Mouse (Mus musculus) heart, embryonic 16.5 days (tissue): ENCODE data around the gene G0s2. TPM values are rescaled to one million over a fixed set of nuclear protein-coding genes. Genes with fewer than 3 reads are reported as not detected.
"Not testable (repeated sequence)": the region's sequence is repeated elsewhere in the genome, so short reads cannot be mapped to it uniquely, and the experiment has no call there.

Experiments used
- ATAC-seq: fragments of 200-750 bp; cut with Nextera tagmentation; replicated peaks from 2 replicates; pipeline ENCODE4 v1.8.0; 2017; ENCODE audit warnings: moderate number of reproducible peaks; ENCODE audit not compliant: insufficient read depth, low FRiP score; ENCODE audit errors: extremely low read depth
- H3K27ac ChIP-seq: fragments of 300-500 bp; sonication (generic); 2 replicates; pipeline ENCODE4 v1.5.1; 2014; ENCODE audit warnings: mild to moderate bottlenecking, low read length, control low read depth, moderate library complexity
- H3K27me3 ChIP-seq: fragments of 300-500 bp; sonication (generic); 2 replicates; pipeline ENCODE4 v1.6.1; 2014; ENCODE audit warnings: low read length, mixed read lengths; ENCODE audit not compliant: control insufficient read depth, insufficient read depth
- H3K36me3 ChIP-seq: fragments of 300-500 bp; sonication (generic); 2 replicates; pipeline ENCODE4 v1.6.1; 2014; ENCODE audit not compliant: control insufficient read depth, insufficient read depth
- H3K4me1 ChIP-seq: fragments of 300-500 bp; sonication (generic); 2 replicates; pipeline ENCODE4 v1.6.1; 2014; ENCODE audit warnings: low read length, mixed read lengths; ENCODE audit not compliant: control insufficient read depth, insufficient read depth
- H3K4me2 ChIP-seq: fragments of 300-500 bp; sonication (generic); 2 replicates; pipeline ENCODE4 v1.6.1; 2014; ENCODE audit warnings: low read depth, mild to moderate bottlenecking, control low read depth, low read length
- H3K4me3 ChIP-seq: fragments of 300-500 bp; sonication (generic); 2 replicates; pipeline ENCODE4 v1.5.1; 2014; ENCODE audit warnings: mild to moderate bottlenecking, control low read depth, low read length
- H3K9ac ChIP-seq: fragments of 300-500 bp; sonication (generic); 2 replicates; pipeline ENCODE4 v1.6.1; 2014; ENCODE audit warnings: low read length, control low read depth
- H3K9me3 ChIP-seq: fragments of 300-500 bp; sonication (generic); replicated peaks from 2 replicates; pipeline ENCODE4 v1.6.1; 2016; ENCODE audit warnings: low read length; ENCODE audit not compliant: control insufficient read depth
- WGBS: fragments of 180-500 bp; shearing (Covaris S2); extraction: QIAGEN DNeasy Blood & Tissue Kit; methylation state at CpG from one replicate; pipeline ENCODE4 v1.1.7; 2014; 5-methylcytosine and 5-hydroxymethylcytosine counted together
- polyA plus RNA-seq: library from polyadenylated mRNA; unstranded; fragments of >200 nt; fragmentation: Nextera tagmentation; extraction: Ambion mirVana; gene quantifications from 2 replicates; pipeline ENCODE4 v1.2.1, GENCODE M21; 2015

G0s2 gene
- polyA plus RNA-seq, 1 experiment from 2014 or later, result 118 TPM

DNA sequence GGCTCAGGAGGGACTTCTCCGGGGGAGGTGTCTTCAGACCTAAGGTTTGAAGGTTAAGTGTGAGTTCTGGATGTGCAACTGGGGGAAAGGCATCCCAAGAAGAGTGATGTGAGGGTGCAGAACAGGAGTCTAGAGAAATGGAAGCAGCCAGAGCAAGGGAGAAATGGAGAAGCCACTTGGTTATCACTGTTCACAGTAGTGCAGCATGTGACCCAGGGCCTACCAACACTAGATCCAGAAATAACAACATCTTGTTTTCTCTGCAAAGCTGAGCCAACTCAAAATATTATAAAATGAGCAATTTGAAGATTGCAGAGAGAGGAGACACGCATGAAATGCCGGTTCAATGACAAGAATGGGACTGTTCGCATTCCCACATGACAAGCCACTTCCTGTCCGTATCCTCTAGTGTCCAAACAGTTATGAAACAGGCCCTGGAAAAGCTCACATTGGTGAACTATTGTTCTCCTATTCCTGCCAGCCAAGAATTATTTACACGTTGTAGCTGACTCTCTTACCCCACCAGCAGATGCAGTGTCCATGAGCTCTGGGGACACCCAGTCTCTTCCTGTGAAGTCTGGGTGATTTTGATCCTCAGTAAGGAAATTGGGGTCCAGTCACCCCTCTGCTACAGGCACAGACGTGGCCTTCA is 11.0 kb downstream of the G0s2 start:
- H3K9ac ChIP-seq, result no peak overlapping the region
- H3K27ac ChIP-seq, result peak overlapping the region; percentile 78
- H3K4me1 ChIP-seq, result peaks cover 14% of the 10 kb centered on the region
- peak; percentile 30 for ATAC-seq
- 50% methylated on average over 7 of the region's 7 CpGs for WGBS
- no peaks in the 10 kb centered on the region for H3K27me3 ChIP-seq
- H3K4me2 ChIP-seq, result no peak overlapping the region
- no peaks in the 10 kb centered on the region for H3K9me3 ChIP-seq
- no peaks in the 10 kb centered on the region for H3K36me3 ChIP-seq
- no peak overlapping the region for H3K4me3 ChIP-seq

DNA sequence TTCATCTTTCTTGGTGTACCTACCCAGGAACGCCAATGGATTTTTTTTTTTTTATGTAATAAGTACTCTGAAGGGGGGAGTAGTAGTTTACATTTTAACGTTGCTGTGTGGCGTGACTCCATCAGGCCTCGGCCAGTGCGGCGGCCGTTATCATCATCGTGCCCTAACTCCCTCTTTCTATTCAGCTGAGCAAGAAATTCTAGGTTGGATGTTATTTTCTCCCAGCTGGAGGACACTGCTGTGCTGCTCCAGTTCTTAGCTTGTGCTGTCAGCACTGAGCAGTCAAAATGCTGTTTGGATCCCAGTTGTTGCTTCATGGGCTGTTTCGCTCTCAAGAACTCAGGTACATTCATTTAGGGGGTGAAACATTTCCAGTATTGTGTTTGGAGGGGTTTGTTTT is 13.5 kb downstream of the G0s2 start:
- ATAC-seq, result no peak
- H3K4me3 ChIP-seq, result no peak overlapping the region
- no peaks in the 10 kb centered on the region for H3K36me3 ChIP-seq
- H3K27me3 ChIP-seq, result no peaks in the 10 kb centered on the region
- no peaks in the 10 kb centered on the region for H3K9me3 ChIP-seq
- H3K9ac ChIP-seq, result no peak overlapping the region
- no peak overlapping the region for H3K27ac ChIP-seq
- H3K4me1 ChIP-seq, result peaks cover 22% of the 10 kb centered on the region
- 69% methylated on average over 9 of the region's 9 CpGs for WGBS
- H3K4me2 ChIP-seq, result no peak overlapping the region

DNA sequence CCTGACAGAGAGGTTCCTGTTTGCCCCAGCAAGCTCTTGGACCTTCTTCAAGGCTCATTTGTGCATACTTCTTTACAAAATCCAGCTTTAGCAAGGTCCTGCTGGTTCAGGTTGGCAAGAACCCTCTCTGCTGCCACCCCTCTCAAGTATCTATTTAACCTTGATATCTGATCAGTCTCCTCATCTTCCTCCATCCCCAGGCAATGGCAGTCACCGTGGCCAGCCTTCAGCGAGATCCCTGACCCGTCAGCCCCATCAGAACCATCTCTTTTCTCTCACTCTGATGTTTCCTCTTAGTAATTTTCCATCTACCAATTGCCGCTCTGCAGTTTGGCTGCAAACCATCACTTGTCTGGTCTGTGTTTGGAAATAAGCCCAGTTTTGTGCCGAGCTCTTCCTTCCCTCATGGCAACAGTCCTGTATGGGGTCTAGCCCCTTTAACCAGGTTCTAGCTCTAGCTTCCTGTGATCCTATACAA is 16.4 kb downstream of the G0s2 start:
- Histone ChIP-seq H3K9me3 (no peaks in the 10 kb centered on the region), H3K36me3 (no peaks in the 10 kb centered on the region), H3K27me3 (no peaks in the 10 kb centered on the region), H3K27ac (no peak overlapping the region), H3K4me3 (no peak overlapping the region), H3K4me2 (no peak overlapping the region), H3K9ac (no peak overlapping the region), H3K4me1 (peaks cover 16% of the 10 kb centered on the region)
- 28% methylated on average over 5 of the region's 5 CpGs for WGBS
- no peak for ATAC-seq

DNA sequence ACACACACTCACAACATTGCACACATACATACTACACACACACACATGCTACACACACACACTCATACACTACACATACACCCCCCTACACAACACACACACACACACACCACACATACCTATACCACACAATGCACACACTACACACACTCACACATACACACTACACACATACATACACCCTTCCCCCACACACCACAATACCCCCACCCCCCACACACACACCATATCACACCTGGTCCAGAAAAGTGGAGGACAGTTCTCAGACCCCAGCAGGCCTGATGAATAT is 16.8 kb downstream of the G0s2 start:
- Histone ChIP-seq H3K27me3 (no peaks in the 10 kb centered on the region), H3K36me3 (no peaks in the 10 kb centered on the region), H3K4me3 (no peak overlapping the region), H3K9me3 (no peaks in the 10 kb centered on the region), H3K27ac (no peak overlapping the region), H3K9ac (no peak overlapping the region), H3K4me1 (peaks cover 15% of the 10 kb centered on the region), H3K4me2 (no peak overlapping the region)
- no peak for ATAC-seq

DNA sequence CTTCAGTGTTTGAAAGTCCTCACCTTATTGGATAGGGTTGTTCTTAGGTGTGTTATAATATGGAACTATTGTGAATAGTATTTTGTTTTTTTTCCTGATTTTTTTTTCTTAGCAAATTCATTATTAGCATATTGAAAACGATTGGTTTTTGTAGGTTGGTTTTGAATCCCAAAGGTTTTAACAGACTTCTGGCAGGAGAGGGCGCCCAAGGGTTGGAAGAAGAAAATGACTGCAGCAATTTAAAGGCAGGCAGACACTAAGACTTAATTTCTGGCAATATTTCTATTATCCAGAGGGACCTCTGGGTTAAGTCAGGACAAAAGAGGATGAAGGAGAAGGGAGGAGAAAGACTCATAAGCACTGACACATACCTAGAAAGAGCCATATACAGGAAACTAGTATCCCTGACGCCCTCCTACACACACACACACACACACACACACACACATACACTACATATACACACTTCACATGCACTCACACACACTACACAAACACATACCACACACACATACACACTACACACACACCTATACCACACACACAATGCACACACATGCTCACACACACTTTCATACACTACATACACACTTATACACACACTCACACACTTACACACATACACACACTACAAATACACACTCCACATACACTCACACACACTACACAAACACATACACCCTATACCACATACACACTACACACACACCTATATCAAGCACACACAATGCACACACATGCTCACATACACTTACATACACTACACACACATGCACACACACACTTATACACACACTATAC is 17.3 kb downstream of the G0s2 start:
- H3K4me3 ChIP-seq, result no peak overlapping the region
- H3K27me3 ChIP-seq, result no peaks in the 10 kb centered on the region
- H3K27ac ChIP-seq, result no peak overlapping the region
- no peaks in the 10 kb centered on the region for H3K36me3 ChIP-seq
- WGBS, result 29% methylated on average over 3 of the region's 3 CpGs
- no peak overlapping the region for H3K4me2 ChIP-seq
- no peaks in the 10 kb centered on the region for H3K9me3 ChIP-seq
- H3K4me1 ChIP-seq, result peaks cover 15% of the 10 kb centered on the region
- ATAC-seq, result 0 out of 2 replicates have a peak, but pooled peaks have one; percentile 23
- no peak overlapping the region for H3K9ac ChIP-seq

DNA sequence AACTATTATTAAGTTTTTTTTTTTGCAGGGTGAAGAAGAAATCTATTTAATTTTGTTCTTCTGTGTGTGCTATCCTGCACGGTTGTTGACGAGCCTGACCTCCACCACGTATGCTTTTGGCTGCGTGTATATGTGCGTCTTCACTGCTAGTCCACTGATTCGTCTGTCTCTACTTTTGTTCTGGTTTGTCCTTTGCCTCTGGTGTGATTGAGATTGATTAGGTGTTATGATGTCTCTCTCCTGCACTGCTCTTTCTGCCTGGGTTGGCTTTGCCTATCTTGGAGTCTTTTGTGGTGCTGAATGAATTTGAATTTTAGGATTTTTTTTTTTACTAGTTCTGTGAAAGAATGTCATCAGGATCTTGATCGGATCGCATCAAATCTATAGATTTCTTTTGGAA is 18.0 kb downstream of the G0s2 start:
- Histone ChIP-seq H3K4me1 (peaks cover 15% of the 10 kb centered on the region), H3K36me3 (no peaks in the 10 kb centered on the region), H3K27ac (no peak overlapping the region), H3K4me2 (no peak overlapping the region), H3K9ac (no peak overlapping the region), H3K27me3 (no peaks in the 10 kb centered on the region), H3K9me3 (no peaks in the 10 kb centered on the region), H3K4me3 (no peak overlapping the region)
- no peak for ATAC-seq
- WGBS, result 42% methylated on average over 8 of the region's 8 CpGs

DNA sequence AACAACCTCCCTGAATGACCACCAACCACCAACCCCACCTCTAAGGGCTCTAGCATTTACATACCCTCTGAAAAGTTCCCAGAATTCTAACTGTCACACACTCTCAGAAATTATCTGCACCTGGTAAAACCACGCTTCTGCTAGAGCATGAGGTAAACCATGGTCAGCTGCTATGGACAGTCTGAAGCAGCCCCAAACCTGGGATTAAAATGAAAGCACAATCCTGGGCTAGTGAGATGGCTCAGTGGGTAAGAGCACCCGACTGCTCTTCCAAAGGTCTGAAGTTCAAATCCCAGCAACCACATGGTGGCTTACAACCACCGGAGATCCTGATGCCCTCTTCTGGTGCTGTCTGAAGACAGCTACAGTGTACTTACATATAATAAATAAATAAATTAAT is 19.1 kb downstream of the G0s2 start:
- H3K4me2 ChIP-seq, H3K27ac ChIP-seq, ATAC-seq, H3K27me3 ChIP-seq, H3K36me3 ChIP-seq, H3K9me3 ChIP-seq, H3K4me3 ChIP-seq, H3K9ac ChIP-seq: not testable (repeated sequence)
- 69% methylated on average over 3 of the region's 3 CpGs for WGBS
- H3K4me1 ChIP-seq, result peaks cover 15% of the 10 kb centered on the region

DNA sequence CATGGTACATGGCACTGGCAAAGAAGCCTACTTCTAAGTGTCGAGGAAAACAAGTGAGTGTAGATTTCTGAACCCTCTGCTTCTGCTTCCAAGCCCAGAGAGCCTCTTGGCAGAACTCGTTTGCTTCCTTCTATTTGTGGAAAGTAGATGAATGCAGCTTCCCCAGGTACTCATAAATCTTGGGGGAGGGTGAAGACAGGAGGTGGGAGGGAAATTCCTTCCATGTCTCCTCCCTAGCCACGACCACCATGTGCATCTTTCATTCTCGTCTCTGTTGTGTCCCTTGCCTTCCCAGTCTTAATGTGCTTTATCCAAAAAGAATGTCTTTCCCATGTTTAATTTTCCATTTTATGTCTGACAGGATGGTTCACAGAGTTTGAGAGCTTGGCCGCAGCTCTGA is 20.4 kb downstream of the G0s2 start:
- H3K27me3 ChIP-seq, result no peaks in the 10 kb centered on the region
- H3K9ac ChIP-seq, result no peak overlapping the region
- H3K27ac ChIP-seq, result 0 out of 2 replicates have a peak overlapping the region, but pooled peaks have one; percentile 24
- peaks cover 15% of the 10 kb centered on the region for H3K4me1 ChIP-seq
- H3K4me3 ChIP-seq, result no peak overlapping the region
- H3K9me3 ChIP-seq, result 0 out of 2 replicates have a peak, but pooled peaks cover 5% of the 10 kb centered on the region
- H3K36me3 ChIP-seq, result no peaks in the 10 kb centered on the region
- H3K4me2 ChIP-seq, result no peak overlapping the region
- 28% methylated on average over 5 of the region's 5 CpGs for WGBS
- no peak for ATAC-seq

DNA sequence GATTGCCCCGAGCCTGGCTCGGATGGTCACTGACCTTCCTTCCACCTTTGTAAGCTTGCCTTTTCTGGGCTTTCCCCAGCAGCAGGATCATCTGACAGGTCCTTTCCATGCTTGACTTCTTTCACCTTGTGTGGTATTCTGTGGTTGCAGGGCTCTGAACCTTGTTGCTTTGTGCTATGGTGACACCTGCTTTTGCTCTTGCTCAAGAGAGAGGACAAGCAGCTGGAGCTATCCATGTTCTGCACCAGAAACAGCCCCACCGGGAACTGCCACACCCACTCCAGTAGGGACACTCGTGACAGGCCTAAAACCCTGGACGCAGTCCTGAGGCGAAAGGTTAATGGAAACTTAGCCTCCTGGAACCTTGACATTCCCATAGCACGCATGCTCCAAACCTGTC is 21.6 kb downstream of the G0s2 start:
- WGBS, result 62% methylated on average over 7 of the region's 7 CpGs
- Histone ChIP-seq H3K4me2 (no peak overlapping the region), H3K4me1 (peaks cover 11% of the 10 kb centered on the region; the same call in 1 of the 2 replicates), H3K36me3 (no peaks in the 10 kb centered on the region), H3K9ac (no peak overlapping the region), H3K27me3 (no peaks in the 10 kb centered on the region), H3K4me3 (no peak overlapping the region), H3K27ac (no peak overlapping the region), H3K9me3 (0 out of 2 replicates have a peak, but pooled peaks cover 5% of the 10 kb centered on the region)
- 0 out of 2 replicates have a peak, but pooled peaks have one; percentile 15 for ATAC-seq
